Comparison of ENCODE assay signal across 8 mouse cellular contexts in the genomic region with DNA sequence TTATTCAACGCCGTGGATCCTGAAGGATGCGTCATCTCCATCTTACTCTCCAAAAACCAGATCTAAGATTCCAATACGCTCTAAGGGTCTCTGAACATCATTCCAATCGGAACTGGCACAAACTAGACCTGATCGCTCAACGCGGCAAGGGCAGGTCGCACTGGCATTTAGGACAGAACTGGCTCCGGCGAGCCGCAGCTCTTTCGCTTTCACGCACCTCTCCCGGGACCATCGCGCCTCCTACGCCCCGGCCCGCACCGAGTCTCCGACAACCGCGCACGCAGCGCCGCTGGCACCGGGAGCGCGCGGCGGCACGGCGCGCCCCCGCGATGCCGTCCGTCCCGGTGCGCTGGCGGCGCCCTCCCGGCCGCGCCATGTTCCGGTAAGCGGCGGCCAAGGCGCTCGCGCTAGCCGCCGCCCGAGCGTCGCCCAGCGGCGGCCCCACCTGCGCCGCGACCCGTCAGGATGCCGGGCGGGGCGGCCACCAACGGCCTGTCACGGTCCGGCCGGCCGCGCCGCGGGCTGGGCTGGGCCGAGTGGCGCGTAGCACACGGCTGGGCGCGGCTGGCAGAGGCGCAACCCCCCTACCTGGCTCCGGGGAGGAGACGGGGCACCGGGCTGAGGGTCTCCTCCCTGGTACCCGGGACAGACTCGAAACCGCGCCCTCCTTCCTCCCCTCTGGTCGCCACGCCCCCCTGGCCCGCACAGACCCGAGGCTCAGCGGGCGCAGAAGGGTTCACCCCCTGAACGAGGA. TPM values are rescaled to one million over a fixed set of nuclear protein-coding genes. Genes with fewer than 3 reads are reported as not detected.
DNase-seq lines count a peak whose midpoint lies in the region; ATAC-seq and TF ChIP-seq lines count a peak whose summit lies in the region.

No protein-coding gene starts in this region.

- H3K27me3 ChIP-seq in G1E (ENCODE audit: insufficient read depth, low read length) = no peaks in the 10 kb centered on the region
- H3K27me3 ChIP-seq in intestine, embryonic 15.5 days (replicated peaks) = no peaks in the 10 kb centered on the region
- no peaks in the 10 kb centered on the region for H3K27me3 ChIP-seq in limb, embryonic 13.5 days
- H3K27me3 ChIP-seq in midbrain, embryonic 16.5 days (ENCODE audit: control insufficient read depth, insufficient read depth, low read depth, low read length) = no peaks in the 10 kb centered on the region

- peak overlapping the region; percentile 87 for H3K4me2 ChIP-seq in intestine, embryonic 15.5 days (replicated peaks)
- H3K4me2 ChIP-seq in limb, embryonic 13.5 days (replicated peaks) = peak overlapping the region; percentile 77
- peak overlapping the region; percentile 65 for H3K4me2 ChIP-seq in midbrain, embryonic 16.5 days (ENCODE audit: low read length)

- under 1% methylated on average over 85 of the region's 95 CpGs for WGBS in intestine, embryonic 15.5 days
- WGBS in limb, embryonic 13.5 days = under 1% methylated on average over 91 of the region's 95 CpGs
- WGBS in midbrain, embryonic 16.5 days = under 1% methylated on average over 84 of the region's 95 CpGs

- H3K36me3 ChIP-seq in G1E (replicated peaks) = peaks cover 39% of the 10 kb centered on the region
- H3K36me3 ChIP-seq in intestine, embryonic 15.5 days = no peaks in the 10 kb centered on the region; the same call in 1 of the 2 replicates
- peaks cover 20% of the 10 kb centered on the region for H3K36me3 ChIP-seq in limb, embryonic 13.5 days
- peaks cover 10% of the 10 kb centered on the region for H3K36me3 ChIP-seq in midbrain, embryonic 16.5 days (ENCODE audit: control insufficient read depth, insufficient read depth, low read length)

- no peak for TF ChIP-seq CTCF in G1E (IDR thresholded peaks at IDR 0.05; ENCODE audit: low read depth, low read length)

- peak; percentile 63 for DNase-seq in 3134 (ENCODE audit: extremely low read depth, insufficient read length, low spot score)
- DNase-seq in G1E (ENCODE audit: low spot score) = no peak
- peak; percentile 70 to 72 for DNase-seq in cerebellum, postnatal 10 days
- DNase-seq in gastrocnemius, postnatal 10 days = peak; percentile 52
- peak; percentile 17 for DNase-seq in telencephalon, adult 2 months (ENCODE audit: low read depth, low spot score)

- no peaks in the 10 kb centered on the region for H3K9me3 ChIP-seq in G1E (replicated peaks)
- H3K9me3 ChIP-seq in intestine, embryonic 15.5 days = no peaks in the 10 kb centered on the region
- no peaks in the 10 kb centered on the region for H3K9me3 ChIP-seq in limb, embryonic 13.5 days
- H3K9me3 ChIP-seq in midbrain, embryonic 16.5 days (replicated peaks; ENCODE audit: control insufficient read depth, low read length, poor library complexity, severe bottlenecking) = no peaks in the 10 kb centered on the region

- H3K4me3 ChIP-seq in G1E (ENCODE audit: low read depth, low read length) = peak overlapping the region; percentile 98
- peak overlapping the region; percentile 99 for H3K4me3 ChIP-seq in intestine, embryonic 15.5 days (replicated peaks)
- peak overlapping the region; percentile 95 for H3K4me3 ChIP-seq in limb, embryonic 13.5 days
- H3K4me3 ChIP-seq in midbrain, embryonic 16.5 days (ENCODE audit: low read depth, low read length) = peak overlapping the region; percentile 91

- peaks cover 38% of the 10 kb centered on the region for H3K4me1 ChIP-seq in G1E (ENCODE audit: insufficient read depth, low read depth, low read length)
- H3K4me1 ChIP-seq in intestine, embryonic 15.5 days (replicated peaks) = no peaks in the 10 kb centered on the region
- peaks cover 21% of the 10 kb centered on the region for H3K4me1 ChIP-seq in limb, embryonic 13.5 days
- H3K4me1 ChIP-seq in midbrain, embryonic 16.5 days (ENCODE audit: control insufficient read depth, insufficient read depth, low read length) = peaks cover 25% of the 10 kb centered on the region

- H3K27ac ChIP-seq in intestine, embryonic 15.5 days = peak overlapping the region; percentile 91
- H3K27ac ChIP-seq in limb, embryonic 13.5 days = peak overlapping the region; percentile 86
- peak overlapping the region; percentile 95 for H3K27ac ChIP-seq in midbrain, embryonic 16.5 days (ENCODE audit: low read length)

- peak overlapping the region; percentile 63 for H3K9ac ChIP-seq in intestine, embryonic 15.5 days
- peak overlapping the region; percentile 87 for H3K9ac ChIP-seq in limb, embryonic 13.5 days
- H3K9ac ChIP-seq in midbrain, embryonic 16.5 days (ENCODE audit: low read depth, low read length) = peak overlapping the region; percentile 88

- peak; percentile 6; the same call in 1 of the 2 replicates for ATAC-seq in G1E (ENCODE audit: extremely low read depth, insufficient number of reproducible peaks, low FRiP score, poor library complexity, severe bottlenecking)
- peak; percentile 90 for ATAC-seq in intestine, embryonic 15.5 days
- ATAC-seq in limb, embryonic 13.5 days (ENCODE audit: low FRiP score, low read depth) = peak; percentile 87
- peak; percentile 78 for ATAC-seq in midbrain, embryonic 16.5 days

RNA-seq across cellular contexts. Expression of gene Ankrd12, which starts 0.5 kb away (rescaled TPM):
- total RNA-seq in G1E (2014; fragmentation: Nextera tagmentation) (59.2 and 67.7 TPM in 2 replicates), G1E (2017) (61.0 and 74.8 TPM in 2 replicates)
- polyA plus RNA-seq in G1E (2012) = 5.5 and 5.9 TPM in 2 replicates
- total RNA-seq in gastrocnemius, postnatal 10 days (2021) = 10 to 100 TPM; 13.1 to 15.3 TPM
- 21.4 and 24.0 TPM in 2 replicates for polyA plus RNA-seq in intestine, embryonic 15.5 days (2015; fragmentation: Nextera tagmentation; extraction: Ambion mirVana)
- polyA plus RNA-seq in limb, embryonic 13.5 days (2015; fragmentation: Nextera tagmentation; extraction: Ambion mirVana) = 33.4 and 35.0 TPM in 2 replicates
- 192 and 198 TPM in 2 replicates for polyA plus RNA-seq in midbrain, embryonic 16.5 days (2015; fragmentation: Nextera tagmentation; extraction: Ambion mirVana)

RNA-seq across cellular contexts. Expression of gene Ndufv2, which starts 25.0 kb away (rescaled TPM):
- 133 TPM in 2 replicates for total RNA-seq in G1E (2014; fragmentation: Nextera tagmentation)
- 193 and 216 TPM in 2 replicates for total RNA-seq in G1E (2017)
- 77.7 and 115 TPM in 2 replicates for polyA plus RNA-seq in G1E (2012)
- total RNA-seq in gastrocnemius, postnatal 10 days (2021) = 100 to 1,000 TPM; 571 to 625 TPM
- 428 and 430 TPM in 2 replicates for polyA plus RNA-seq in intestine, embryonic 15.5 days (2015; fragmentation: Nextera tagmentation; extraction: Ambion mirVana)
- polyA plus RNA-seq in limb, embryonic 13.5 days (2015; fragmentation: Nextera tagmentation; extraction: Ambion mirVana) = 314 and 316 TPM in 2 replicates
- polyA plus RNA-seq in midbrain, embryonic 16.5 days (2015; fragmentation: Nextera tagmentation; extraction: Ambion mirVana) = 345 and 357 TPM in 2 replicates

RNA-seq across cellular contexts. Expression of gene Washc1, which starts 35.0 kb away (rescaled TPM):
- 20.2 and 24.1 TPM in 2 replicates for total RNA-seq in G1E (2014; fragmentation: Nextera tagmentation)
- 37.0 and 39.7 TPM in 2 replicates for total RNA-seq in G1E (2017)
- polyA plus RNA-seq in G1E (2012) = 41.1 and 44.5 TPM in 2 replicates
- 10 to 100 TPM; 16.4 to 17.2 TPM for total RNA-seq in gastrocnemius, postnatal 10 days (2021)
- polyA plus RNA-seq in intestine, embryonic 15.5 days (2015; fragmentation: Nextera tagmentation; extraction: Ambion mirVana) = 35.2 and 36.1 TPM in 2 replicates
- polyA plus RNA-seq in limb, embryonic 13.5 days (2015; fragmentation: Nextera tagmentation; extraction: Ambion mirVana) = 43.0 and 44.2 TPM in 2 replicates
- polyA plus RNA-seq in midbrain, embryonic 16.5 days (2015; fragmentation: Nextera tagmentation; extraction: Ambion mirVana) = 45.5 and 50.2 TPM in 2 replicates

RNA-seq across cellular contexts. Expression of gene Ddx11, which starts 47.0 kb away (rescaled TPM):
- 20.2 and 22.9 TPM in 2 replicates for total RNA-seq in G1E (2014; fragmentation: Nextera tagmentation)
- 18.9 and 28.1 TPM in 2 replicates for total RNA-seq in G1E (2017)
- polyA plus RNA-seq in G1E (2012) = 8.9 and 10.1 TPM in 2 replicates
- 1 to 10 TPM; 2.7 to 3.4 TPM for total RNA-seq in gastrocnemius, postnatal 10 days (2021)
- 15.4 and 18.0 TPM in 2 replicates for polyA plus RNA-seq in intestine, embryonic 15.5 days (2015; fragmentation: Nextera tagmentation; extraction: Ambion mirVana)
- polyA plus RNA-seq in limb, embryonic 13.5 days (2015; fragmentation: Nextera tagmentation; extraction: Ambion mirVana) = 22.2 and 25.9 TPM in 2 replicates
- polyA plus RNA-seq in midbrain, embryonic 16.5 days (2015; fragmentation: Nextera tagmentation; extraction: Ambion mirVana) = 4.0 and 4.5 TPM in 2 replicates

Comparison
In these comparisons a context has a peak if more than half of its experiments do, and no peak if none do; other contexts are left out.
1. ATAC-seq: peak in every context shown above with its lines; median percentile 90 in intestine, embryonic 15.5 days; 87 in limb, embryonic 13.5 days; 78 in midbrain, embryonic 16.5 days; 6 in G1E.